Mouse (Mus musculus) forebrain, embryonic 12.5 days (tissue): ENCODE results near the gene Ly86. TPM values are rescaled to one million over a fixed set of nuclear protein-coding genes. Genes with fewer than 3 reads are reported as not detected.

Experiments used
- ATAC-seq: fragments of 200-750 bp; cut with Nextera tagmentation; 2 replicates; pipeline ENCODE4 v1.8.0; 2017; ENCODE audit warnings: moderate TSS enrichment; ENCODE audit not compliant: low FRiP score
- H3K27ac ChIP-seq: fragments of 300-500 bp; sonication (generic); 2 replicates; pipeline ENCODE4 v1.5.1; 2016; ENCODE audit warnings: mild to moderate bottlenecking
- H3K27me3 ChIP-seq: fragments of 300-500 bp; sonication (generic); 2 replicates; pipeline ENCODE4 v1.6.1; 2016; ENCODE audit warnings: mild to moderate bottlenecking
- H3K36me3 ChIP-seq: fragments of 300-500 bp; sonication (generic); replicated peaks from 2 replicates; pipeline ENCODE4 v1.6.1; 2016; ENCODE audit warnings: mild to moderate bottlenecking
- H3K4me1 ChIP-seq: fragments of 300-500 bp; sonication (generic); 2 replicates; pipeline ENCODE4 v1.6.1; 2016
- H3K4me2 ChIP-seq: fragments of 300-500 bp; sonication (generic); 2 replicates; pipeline ENCODE4 v1.6.1; 2016; ENCODE audit warnings: mild to moderate bottlenecking, moderate library complexity
- H3K4me3 ChIP-seq: fragments of 300-500 bp; sonication (generic); replicated peaks from 2 replicates; pipeline ENCODE4 v1.5.1; 2016; ENCODE audit warnings: mild to moderate bottlenecking
- H3K9ac ChIP-seq: fragments of 300-500 bp; sonication (generic); 2 replicates; pipeline ENCODE4 v1.6.1; 2016; ENCODE audit warnings: mild to moderate bottlenecking
- H3K9me3 ChIP-seq: fragments of 300-500 bp; sonication (generic); 2 replicates; pipeline ENCODE4 v1.6.1; 2016
- WGBS: fragments of 180-500 bp; shearing (Covaris S2); methylation state at CpG from one replicate; pipeline ENCODE4 v1.1.7; 2016; 5-methylcytosine and 5-hydroxymethylcytosine counted together
- polyA plus RNA-seq: library from polyadenylated mRNA; unstranded; fragments of >200 nt; fragmentation: Nextera tagmentation; extraction: Ambion mirVana; gene quantifications from 2 replicates; pipeline ENCODE4 v1.2.1, GENCODE M21; 2016

The Ly86 gene
- polyA plus RNA-seq, 1 experiment from 2014 or later = 5.4 TPM

DNA sequence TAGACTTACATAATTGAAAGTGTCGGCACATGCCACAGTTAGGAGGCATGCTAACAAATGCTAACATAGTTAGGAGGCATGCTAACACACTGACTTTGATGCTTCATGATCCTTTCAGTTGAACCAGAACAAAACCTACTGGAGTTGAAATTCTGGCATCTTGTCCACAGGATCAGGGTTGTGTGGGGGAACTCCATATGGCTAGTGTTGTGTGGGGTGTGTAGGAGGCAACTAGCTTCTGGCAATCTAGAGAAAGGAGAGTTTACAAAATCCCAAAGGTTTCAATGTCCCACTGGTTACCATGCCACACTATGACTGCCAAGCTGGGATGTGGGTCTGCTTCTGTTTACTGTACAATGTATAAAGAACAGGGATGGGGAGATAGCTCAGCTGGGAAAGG is 70.7 kb downstream of the Ly86 start:
- ATAC-seq = no peak
- Histone ChIP-seq H3K36me3 (no peaks in the 10 kb centered on the region), H3K4me1 (no peaks in the 10 kb centered on the region), H3K4me3 (no peak overlapping the region), H3K9me3 (no peaks in the 10 kb centered on the region), H3K27ac (no peak overlapping the region), H3K27me3 (no peaks in the 10 kb centered on the region), H3K4me2 (no peak overlapping the region), H3K9ac (no peak overlapping the region)
- 89% methylated on average over 1 of the region's 1 CpGs for WGBS

DNA sequence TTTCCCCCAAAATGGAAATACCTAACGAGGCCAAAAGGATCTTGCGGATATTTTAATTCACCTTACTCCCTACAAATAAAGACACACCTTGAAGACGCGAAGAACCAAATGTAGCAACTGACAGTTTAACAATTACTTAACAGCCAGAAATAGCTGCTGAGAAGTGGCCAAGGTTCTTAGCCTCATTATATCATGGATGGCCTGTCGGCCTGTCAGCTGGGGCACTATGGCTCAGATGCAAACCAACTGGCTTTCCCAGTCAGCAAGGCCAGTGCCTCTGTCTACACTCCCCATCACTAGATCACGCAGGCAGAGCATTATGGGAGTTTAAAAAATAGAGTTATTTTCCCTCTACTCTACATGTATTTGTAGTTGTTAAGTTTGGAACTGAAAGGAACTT is 78.4 kb downstream of the Ly86 start:
- Histone ChIP-seq H3K27me3 (no peaks in the 10 kb centered on the region), H3K9ac (no peak overlapping the region), H3K4me3 (no peak overlapping the region), H3K9me3 (no peaks in the 10 kb centered on the region), H3K4me2 (no peak overlapping the region), H3K4me1 (no peaks in the 10 kb centered on the region), H3K27ac (no peak overlapping the region), H3K36me3 (no peaks in the 10 kb centered on the region)
- no peak for ATAC-seq
- 93% methylated on average over 6 of the region's 6 CpGs for WGBS

DNA sequence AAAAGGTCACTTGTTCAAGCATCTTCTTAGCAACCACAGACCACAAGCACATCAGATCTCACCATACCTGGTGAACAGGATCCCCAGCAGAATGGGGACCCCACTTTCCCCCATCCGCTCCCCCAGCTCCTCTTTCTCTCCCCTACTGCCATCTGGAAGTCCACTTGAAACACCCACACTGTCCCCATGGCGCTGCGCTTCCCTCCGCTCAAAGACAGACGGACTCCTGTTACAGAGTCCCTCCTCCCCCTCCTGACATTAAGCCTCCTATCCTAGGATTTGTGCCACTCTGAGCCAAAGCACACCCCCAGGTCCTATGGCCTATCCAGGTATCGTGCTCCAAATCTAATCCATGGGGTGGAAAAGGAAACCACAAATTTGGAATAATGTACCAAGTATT is 79.9 kb downstream of the Ly86 start:
- 92% methylated on average over 6 of the region's 6 CpGs for WGBS
- no peaks in the 10 kb centered on the region for H3K4me1 ChIP-seq
- H3K9ac ChIP-seq = no peak overlapping the region
- no peak overlapping the region for H3K27ac ChIP-seq
- H3K9me3 ChIP-seq = no peaks in the 10 kb centered on the region
- H3K4me2 ChIP-seq = no peak overlapping the region
- no peak overlapping the region for H3K4me3 ChIP-seq
- ATAC-seq = no peak
- H3K27me3 ChIP-seq = no peaks in the 10 kb centered on the region
- no peaks in the 10 kb centered on the region for H3K36me3 ChIP-seq

DNA sequence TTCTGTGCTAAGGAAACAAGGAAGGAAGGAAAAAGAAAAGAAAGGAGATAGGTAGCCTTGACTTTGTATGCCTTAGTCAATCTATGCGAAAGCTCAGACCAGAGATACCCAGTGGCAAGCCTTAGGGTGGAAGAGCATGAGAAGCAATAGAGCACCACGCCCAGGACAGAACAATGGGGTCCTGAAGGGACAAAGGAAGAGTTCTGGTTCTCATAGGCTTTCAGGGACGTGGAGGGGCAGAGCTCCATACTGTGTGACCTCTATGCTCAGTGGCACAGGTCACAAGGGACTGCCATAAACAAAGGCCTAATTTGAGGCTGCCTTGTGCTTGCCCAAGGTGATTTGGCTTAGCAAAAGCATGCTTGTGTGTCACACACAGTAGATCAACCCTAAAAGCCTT is 80.4 kb downstream of the Ly86 start:
- Histone ChIP-seq H3K27ac (no peak overlapping the region), H3K4me2 (no peak overlapping the region), H3K27me3 (no peaks in the 10 kb centered on the region), H3K36me3 (no peaks in the 10 kb centered on the region), H3K9ac (no peak overlapping the region), H3K4me3 (no peak overlapping the region), H3K9me3 (no peaks in the 10 kb centered on the region), H3K4me1 (no peaks in the 10 kb centered on the region)
- ATAC-seq = no peak
- 58% methylated on average over 3 of the region's 3 CpGs for WGBS

DNA sequence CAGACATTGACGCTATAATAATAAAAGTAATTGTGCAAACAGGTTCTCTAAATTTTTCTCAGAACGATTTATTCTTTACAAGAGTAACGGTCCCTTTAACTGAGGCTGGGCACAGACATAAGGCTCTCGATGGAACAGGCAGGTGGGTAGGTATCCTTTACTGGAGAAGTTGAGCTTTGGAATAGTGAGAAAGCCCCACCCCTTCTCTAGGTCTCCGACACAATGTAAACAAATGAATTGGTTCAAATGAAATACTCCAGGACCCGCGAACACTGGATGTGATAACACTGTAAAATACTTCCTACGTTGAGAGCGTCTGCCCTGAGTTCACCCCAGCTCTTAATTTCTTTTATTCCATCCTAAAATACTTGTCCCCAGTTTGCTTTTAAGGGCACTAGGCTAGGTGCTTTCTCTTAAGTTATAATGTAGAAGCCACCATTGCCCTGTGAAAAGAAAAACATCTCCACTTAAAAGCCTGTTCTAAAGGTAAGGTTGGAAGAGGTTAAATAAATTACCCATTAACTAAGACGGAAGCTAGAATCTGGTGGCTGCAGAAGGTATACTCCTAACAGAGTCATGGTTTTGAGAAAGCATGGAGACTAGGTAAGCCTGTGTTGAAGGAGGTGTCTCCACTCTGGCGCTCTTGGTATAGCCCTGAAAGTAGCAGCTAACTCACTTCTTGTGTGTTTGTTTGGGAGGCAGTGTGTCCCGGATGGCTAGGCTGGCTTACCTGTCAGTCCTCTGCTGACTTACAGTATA is 81.7 kb downstream of the Ly86 start:
- Histone ChIP-seq H3K4me3 (no peak overlapping the region), H3K4me1 (no peaks in the 10 kb centered on the region), H3K9me3 (no peaks in the 10 kb centered on the region), H3K27ac (no peak overlapping the region), H3K4me2 (no peak overlapping the region), H3K27me3 (0 out of 2 replicates have a peak, but pooled peaks cover 5% of the 10 kb centered on the region), H3K9ac (no peak overlapping the region), H3K36me3 (no peaks in the 10 kb centered on the region)
- no peak for ATAC-seq
- WGBS = 91% methylated on average over 12 of the region's 12 CpGs

DNA sequence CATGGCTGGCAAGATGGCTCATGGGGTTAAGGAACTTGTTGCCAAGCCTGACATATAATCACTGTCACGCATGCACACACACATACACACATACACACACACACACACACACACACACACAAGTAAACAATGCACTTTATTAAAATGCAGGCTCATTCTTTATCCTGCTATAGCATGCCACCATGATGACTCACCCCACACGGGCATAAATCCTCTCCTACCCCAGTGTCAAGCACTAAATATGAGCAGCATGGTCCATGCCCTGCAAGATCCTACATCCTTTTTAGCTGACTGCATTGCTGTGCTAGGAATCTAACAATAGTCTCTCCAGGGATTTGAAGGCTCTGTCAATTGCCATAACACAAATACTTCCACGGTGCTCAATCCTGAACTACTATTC is 83.5 kb downstream of the Ly86 start:
- 74% methylated on average over 3 of the region's 3 CpGs for WGBS
- no peak overlapping the region for H3K4me2 ChIP-seq
- H3K4me3 ChIP-seq = no peak overlapping the region
- H3K27me3 ChIP-seq = peaks cover 13% of the 10 kb centered on the region; the same call in 1 of the 2 replicates
- H3K9me3 ChIP-seq = no peaks in the 10 kb centered on the region
- no peak overlapping the region for H3K9ac ChIP-seq
- ATAC-seq = no peak
- no peaks in the 10 kb centered on the region for H3K36me3 ChIP-seq
- H3K4me1 ChIP-seq = no peaks in the 10 kb centered on the region
- H3K27ac ChIP-seq = no peak overlapping the region

- Histone ChIP-seq H3K4me1 (peaks cover 4% of the 10 kb centered on the region; the same call in 1 of the 2 replicates), H3K4me2 (no peak overlapping the region), H3K9ac (no peak overlapping the region), H3K9me3 (no peaks in the 10 kb centered on the region), H3K27me3 (peaks cover 20% of the 10 kb centered on the region), H3K27ac (no peak overlapping the region), H3K36me3 (no peaks in the 10 kb centered on the region), H3K4me3 (no peak overlapping the region)
- WGBS = 74% methylated on average over 8 of the region's 8 CpGs
- ATAC-seq = no peak
Measured at GRCm38 (mm10) chr13:37429661-37430271, 84.8 kb downstream of the Ly86 start.

DNA sequence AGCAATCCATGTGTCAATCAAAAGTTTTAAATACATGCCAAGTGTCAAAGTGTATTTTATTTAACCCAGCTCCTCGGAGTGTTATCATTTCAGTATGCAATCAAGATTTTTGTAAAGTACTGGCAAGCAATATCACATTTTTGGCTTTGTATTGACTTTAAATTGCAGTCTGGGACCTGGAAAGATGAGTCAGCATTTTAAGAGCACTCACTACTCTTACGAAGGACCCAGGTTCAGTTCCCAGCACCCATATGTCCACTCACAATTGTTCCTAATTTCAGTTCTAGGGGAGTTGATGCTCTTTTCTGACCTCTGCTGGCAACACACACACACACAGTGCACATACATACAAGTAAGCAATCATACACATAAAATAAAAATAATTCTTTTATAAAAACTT is 86.7 kb downstream of the Ly86 start:
- Histone ChIP-seq H3K9ac (no peak overlapping the region), H3K4me2 (no peak overlapping the region), H3K27me3 (peaks cover 38% of the 10 kb centered on the region), H3K4me1 (peaks cover 5% of the 10 kb centered on the region; the same call in 1 of the 2 replicates), H3K27ac (no peak overlapping the region), H3K9me3 (no peaks in the 10 kb centered on the region), H3K36me3 (no peaks in the 10 kb centered on the region), H3K4me3 (no peak overlapping the region)
- WGBS = 99% methylated on average over 2 of the region's 2 CpGs
- no peak for ATAC-seq

DNA sequence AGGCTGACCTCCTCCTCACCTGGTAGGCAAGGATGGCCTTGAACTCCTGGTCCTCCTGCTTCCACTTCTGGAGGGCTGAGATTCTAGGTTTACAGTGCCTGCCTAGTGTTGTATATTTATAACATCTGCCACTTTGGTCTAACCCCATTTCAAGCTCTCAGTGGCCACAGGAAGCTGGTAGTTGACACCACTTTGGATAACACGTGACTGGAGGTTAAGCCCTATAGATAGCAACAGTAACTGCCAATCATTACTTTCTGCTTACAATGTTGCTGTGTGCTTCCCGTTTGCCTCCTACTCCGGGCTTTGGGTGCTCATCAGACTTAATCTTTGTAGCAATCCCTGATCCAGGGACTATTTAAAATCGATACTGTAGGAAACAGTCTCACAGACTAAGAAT is 87.6 kb downstream of the Ly86 start:
- H3K4me2 ChIP-seq = no peak overlapping the region
- no peak for ATAC-seq
- H3K4me3 ChIP-seq = no peak overlapping the region
- peaks cover 46% of the 10 kb centered on the region for H3K27me3 ChIP-seq
- WGBS = 50% methylated on average over 4 of the region's 4 CpGs
- H3K4me1 ChIP-seq = peaks cover 5% of the 10 kb centered on the region; the same call in 1 of the 2 replicates
- H3K27ac ChIP-seq = no peak overlapping the region
- no peak overlapping the region for H3K9ac ChIP-seq
- H3K36me3 ChIP-seq = no peaks in the 10 kb centered on the region
- H3K9me3 ChIP-seq = no peaks in the 10 kb centered on the region

GRCm38 (mm10) chr13:37433142-37433541 is 88.1 kb downstream of the Ly86 start:
- no peak overlapping the region for H3K27ac ChIP-seq
- H3K4me2 ChIP-seq = no peak overlapping the region
- H3K27me3 ChIP-seq = peaks cover 51% of the 10 kb centered on the region
- no peak for ATAC-seq
- no peak overlapping the region for H3K4me3 ChIP-seq
- WGBS = 41% methylated on average over 3 of the region's 3 CpGs
- peaks cover 5% of the 10 kb centered on the region; the same call in 1 of the 2 replicates for H3K4me1 ChIP-seq
- H3K36me3 ChIP-seq = no peaks in the 10 kb centered on the region
- no peak overlapping the region for H3K9ac ChIP-seq
- H3K9me3 ChIP-seq = no peaks in the 10 kb centered on the region

DNA sequence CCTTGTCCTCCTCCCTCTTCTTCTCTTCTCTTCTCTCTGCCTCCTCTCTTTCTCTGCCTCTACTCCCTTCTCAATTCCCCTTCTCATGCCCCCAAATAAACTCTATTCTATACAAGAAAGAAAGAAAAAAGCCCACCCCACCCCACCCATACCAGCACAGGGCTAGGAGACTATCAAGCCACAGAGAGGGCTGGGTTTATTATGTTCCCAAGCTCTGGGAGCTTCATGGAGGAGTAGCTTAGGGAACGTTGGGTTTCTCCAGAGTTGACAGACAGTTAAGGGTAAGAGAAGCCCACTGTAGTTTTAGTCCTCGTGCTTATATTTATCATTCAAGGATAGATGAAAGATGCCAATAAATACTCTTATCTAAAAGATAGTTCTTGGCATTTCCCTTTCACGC is 88.7 kb downstream of the Ly86 start:
- Histone ChIP-seq H3K36me3 (no peaks in the 10 kb centered on the region), H3K4me1 (peaks cover 5% of the 10 kb centered on the region; the same call in 1 of the 2 replicates), H3K4me3 (no peak overlapping the region), H3K4me2 (peak overlapping the region; percentile 70; the same call in 1 of the 2 replicates), H3K27ac (no peak overlapping the region), H3K27me3 (peaks cover 51% of the 10 kb centered on the region), H3K9ac (no peak overlapping the region), H3K9me3 (no peaks in the 10 kb centered on the region)
- 18% methylated on average over 3 of the region's 3 CpGs for WGBS
- peak; percentile 17; the same call in 1 of the 2 replicates for ATAC-seq

DNA sequence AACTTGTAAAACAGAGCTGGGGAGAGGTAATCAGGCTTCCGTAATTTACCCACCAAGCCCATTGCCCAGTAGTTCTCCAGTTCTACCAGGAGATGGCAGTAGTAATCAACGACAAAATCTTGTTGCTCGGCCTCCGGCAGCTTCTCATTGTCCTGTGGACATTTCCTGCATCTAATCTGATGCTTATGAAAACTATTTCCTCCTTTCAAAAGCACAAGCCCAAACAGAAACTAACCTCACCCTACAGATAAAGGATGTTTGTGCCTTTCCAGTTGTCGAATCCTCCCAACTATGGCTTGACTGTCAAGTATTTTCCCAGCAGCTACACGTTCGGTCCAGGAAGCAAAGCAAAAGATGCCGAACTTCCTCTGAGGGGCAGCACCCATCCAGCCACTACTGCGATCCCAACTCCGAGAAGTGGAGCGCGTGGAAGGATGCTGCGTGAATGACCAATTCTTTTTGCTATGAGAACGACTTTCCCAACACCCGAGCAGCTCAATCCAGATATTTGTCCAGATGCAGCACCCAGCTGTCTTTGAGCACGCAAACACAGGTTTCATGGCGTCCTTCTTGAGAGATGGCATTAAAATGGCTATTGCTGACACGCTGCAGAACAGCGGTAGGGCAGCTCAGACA is 89.2 kb downstream of the Ly86 start:
- H3K9ac ChIP-seq = peak overlapping the region; percentile 62
- peak; percentile 68 for ATAC-seq
- no peak overlapping the region for H3K27ac ChIP-seq
- peak overlapping the region; percentile 49 for H3K4me3 ChIP-seq
- peaks cover 5% of the 10 kb centered on the region; the same call in 1 of the 2 replicates for H3K4me1 ChIP-seq
- under 1% methylated on average over 19 of the region's 19 CpGs for WGBS
- peaks cover 51% of the 10 kb centered on the region for H3K27me3 ChIP-seq
- no peaks in the 10 kb centered on the region for H3K9me3 ChIP-seq
- H3K4me2 ChIP-seq = peak overlapping the region; percentile 70
- no peaks in the 10 kb centered on the region for H3K36me3 ChIP-seq
